Mouse (Mus musculus): ENCODE measurements around the gene Mindy3. TPM values are rescaled to one million over a fixed set of nuclear protein-coding genes. Genes with fewer than 3 reads are reported as not detected.
A peak's percentile ranks its signal among the peaks of the same experiment; 100 is the strongest.

Gene Mindy3
- polyA plus RNA-seq, 1 experiment from 2014 or later, result 41.2 TPM

DNA sequence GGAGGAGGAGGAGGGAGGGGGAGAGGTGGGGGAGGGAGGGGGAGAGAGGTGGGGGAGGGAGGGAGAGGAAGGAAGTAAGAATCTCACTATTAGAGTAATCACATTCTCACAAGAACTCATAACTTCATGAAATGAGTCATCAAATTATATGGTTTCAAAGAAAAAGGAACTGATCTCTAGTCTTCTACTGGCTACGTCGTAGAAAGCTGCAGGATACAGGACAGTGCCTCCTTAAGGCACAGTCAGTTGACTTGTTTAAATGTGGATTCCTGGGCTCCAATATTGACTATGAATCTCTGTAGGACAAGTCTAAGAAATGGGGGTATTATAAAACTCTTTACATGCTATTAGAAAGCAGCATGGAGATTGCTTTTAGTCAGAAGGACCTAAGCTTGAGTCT, 12.5 kb downstream of the Mindy3 start:
- no peak overlapping the region for H3K4me3 ChIP-seq
- H3K27ac ChIP-seq (replicated peaks), result no peak overlapping the region
- WGBS, result 92% methylated on average over 2 of the region's 2 CpGs
- H3K4me2 ChIP-seq (replicated peaks), result no peak overlapping the region
- ATAC-seq (replicated peaks), result no peak
- no peak overlapping the region for H3K9ac ChIP-seq (replicated peaks)
- H3K27me3 ChIP-seq, result no peaks in the 10 kb centered on the region
- H3K9me3 ChIP-seq, result no peaks in the 10 kb centered on the region
- no peaks in the 10 kb centered on the region for H3K36me3 ChIP-seq
- no peaks in the 10 kb centered on the region for H3K4me1 ChIP-seq

DNA sequence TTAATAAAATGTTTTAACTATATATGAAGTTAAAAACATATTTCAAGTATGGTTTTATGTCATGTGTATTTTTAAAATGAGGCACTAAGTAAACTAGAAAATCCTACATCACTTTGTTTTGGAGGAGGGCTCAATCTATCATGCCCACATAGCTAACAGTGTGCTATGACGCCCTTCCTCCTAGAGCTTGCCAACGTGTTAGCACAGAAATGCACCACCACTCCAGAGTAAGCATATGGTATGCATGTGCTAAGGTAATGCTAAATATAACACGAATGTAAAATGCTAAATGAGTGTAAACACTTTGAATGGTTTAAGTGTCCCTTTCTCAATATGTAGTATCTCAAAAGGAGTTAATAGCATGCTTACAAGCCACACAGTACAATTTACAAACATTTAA, 16.8 kb downstream of the Mindy3 start:
- Histone ChIP-seq H3K9me3 (no peaks in the 10 kb centered on the region), H3K9ac (replicated peaks) (no peak overlapping the region), H3K4me1 (no peaks in the 10 kb centered on the region), H3K4me2 (replicated peaks) (no peak overlapping the region), H3K27ac (replicated peaks) (no peak overlapping the region), H3K4me3 (no peak overlapping the region), H3K27me3 (no peaks in the 10 kb centered on the region), H3K36me3 (no peaks in the 10 kb centered on the region)
- WGBS, result 68% methylated on average over 3 of the region's 3 CpGs
- peak; percentile 69; the same call in 1 of the 2 replicates for ATAC-seq (replicated peaks)

DNA sequence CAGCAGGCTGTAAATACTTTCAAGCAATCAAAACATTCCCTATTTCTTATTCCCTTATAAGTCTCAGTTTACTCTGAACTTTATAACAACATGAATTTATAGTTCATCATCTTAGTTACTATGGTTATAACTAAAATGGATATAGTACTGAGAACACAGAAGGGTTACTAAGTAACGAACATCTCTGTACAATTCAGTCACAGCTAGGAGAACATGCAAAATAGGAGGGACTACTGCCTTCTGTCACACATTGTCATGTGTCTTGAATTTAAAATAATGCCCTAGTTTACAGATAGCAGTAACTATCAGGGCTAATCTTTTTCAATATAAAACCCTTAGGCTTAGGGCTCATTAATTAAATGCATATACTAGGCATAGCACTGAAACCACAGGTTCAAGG, 18.1 kb downstream of the Mindy3 start:
- H3K36me3 ChIP-seq, result no peaks in the 10 kb centered on the region
- no peak overlapping the region for H3K9ac ChIP-seq (replicated peaks)
- no peak overlapping the region for H3K27ac ChIP-seq (replicated peaks)
- no peaks in the 10 kb centered on the region for H3K4me1 ChIP-seq
- no peak overlapping the region for H3K4me2 ChIP-seq (replicated peaks)
- no peak; the same call in 1 of the 2 replicates for ATAC-seq (replicated peaks)
- H3K4me3 ChIP-seq, result no peak overlapping the region
- no peaks in the 10 kb centered on the region for H3K9me3 ChIP-seq
- 59% methylated on average over 1 of the region's 1 CpGs for WGBS
- no peaks in the 10 kb centered on the region for H3K27me3 ChIP-seq

DNA sequence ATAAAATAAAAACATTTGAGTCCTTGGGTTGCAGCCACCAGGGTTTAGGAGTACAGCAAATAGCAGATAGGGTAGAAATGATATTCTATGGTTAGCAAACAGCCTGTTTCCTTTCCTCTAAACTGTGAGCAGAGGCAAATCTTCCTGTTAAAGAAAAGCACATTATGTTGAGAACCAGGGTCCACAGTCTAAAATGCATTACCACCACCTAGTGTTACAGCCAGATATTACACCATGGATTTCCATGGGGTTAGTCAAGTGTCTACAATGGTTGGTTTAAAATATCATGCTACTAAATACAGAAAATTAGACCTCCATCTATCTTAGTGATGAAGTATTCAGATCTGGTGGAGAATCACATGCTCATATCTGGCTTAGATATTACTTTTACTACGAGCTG, 30.2 kb downstream of the Mindy3 start:
- H3K9ac ChIP-seq (replicated peaks), result no peak overlapping the region
- 51% methylated on average over 1 of the region's 1 CpGs for WGBS
- H3K27me3 ChIP-seq, result no peaks in the 10 kb centered on the region
- H3K4me1 ChIP-seq, result 0 out of 2 replicates have a peak, but pooled peaks cover 6% of the 10 kb centered on the region
- no peak overlapping the region for H3K27ac ChIP-seq (replicated peaks)
- no peaks in the 10 kb centered on the region for H3K9me3 ChIP-seq
- no peak overlapping the region for H3K4me2 ChIP-seq (replicated peaks)
- ATAC-seq (replicated peaks), result peak; percentile 84
- no peak overlapping the region for H3K4me3 ChIP-seq
- 0 out of 2 replicates have a peak, but pooled peaks cover 3% of the 10 kb centered on the region for H3K36me3 ChIP-seq

DNA sequence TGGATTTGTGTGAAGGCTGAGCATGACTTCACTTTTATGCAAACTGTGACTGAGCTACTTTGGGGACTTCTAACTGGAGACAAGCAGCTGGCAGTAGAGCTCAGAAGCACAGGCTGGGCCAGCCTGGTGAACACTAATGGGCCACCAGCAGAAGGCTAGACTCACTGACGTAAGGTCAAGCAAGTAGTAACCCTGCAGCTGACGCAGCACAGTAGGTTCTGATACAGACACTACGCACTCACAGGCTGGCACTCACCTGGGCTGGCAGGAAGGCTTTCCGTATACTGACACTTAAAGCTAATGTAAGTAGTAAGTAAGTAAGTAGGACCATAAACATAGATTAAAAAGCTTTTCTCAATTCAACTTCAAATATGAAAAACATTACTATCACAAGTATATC, 30.7 kb downstream of the Mindy3 start:
- no peak for ATAC-seq (replicated peaks)

DNA sequence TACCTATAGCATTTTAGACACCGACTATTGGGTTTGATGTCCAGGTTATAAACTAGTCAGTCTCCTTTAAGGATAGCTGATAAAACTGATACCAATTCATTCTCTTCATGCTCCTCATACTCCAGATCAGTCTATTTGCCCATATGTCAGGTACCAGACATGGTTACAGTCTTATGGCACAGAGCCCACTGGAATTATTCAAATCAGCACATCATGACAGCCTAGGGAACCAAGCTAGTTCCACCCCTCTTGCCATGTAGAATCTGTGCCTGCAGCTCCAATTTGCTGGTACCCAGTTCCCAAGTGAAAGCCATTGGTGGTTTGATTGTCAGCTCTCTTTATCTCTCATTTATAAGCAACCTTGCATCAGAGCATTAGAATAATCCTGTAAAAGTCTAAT, 34.9 kb downstream of the Mindy3 start:
- Histone ChIP-seq H3K4me3 (no peak overlapping the region), H3K4me1 (peaks cover 11% of the 10 kb centered on the region; the same call in 1 of the 2 replicates), H3K36me3 (0 out of 2 replicates have a peak, but pooled peaks cover 3% of the 10 kb centered on the region), H3K9ac (replicated peaks) (no peak overlapping the region), H3K9me3 (no peaks in the 10 kb centered on the region), H3K27me3 (no peaks in the 10 kb centered on the region), H3K27ac (replicated peaks) (0 out of 2 replicates have a peak overlapping the region, but pooled peaks have one; percentile 27), H3K4me2 (replicated peaks) (no peak overlapping the region)
- WGBS, result 88% methylated on average over 1 of the region's 1 CpGs
- ATAC-seq (replicated peaks), result peak; percentile 85

More for the DNA sequence above, 30.7 kb downstream of the Mindy3 start:
- H3K4me1 ChIP-seq, result 0 out of 2 replicates have a peak, but pooled peaks cover 6% of the 10 kb centered on the region
- no peak overlapping the region for H3K4me3 ChIP-seq
- no peak overlapping the region for H3K27ac ChIP-seq (replicated peaks)
- no peaks in the 10 kb centered on the region for H3K27me3 ChIP-seq
- H3K36me3 ChIP-seq, result 0 out of 2 replicates have a peak, but pooled peaks cover 3% of the 10 kb centered on the region
- no peak overlapping the region for H3K4me2 ChIP-seq (replicated peaks)
- H3K9ac ChIP-seq (replicated peaks), result no peak overlapping the region
- no peaks in the 10 kb centered on the region for H3K9me3 ChIP-seq
- 92% methylated on average over 4 of the region's 4 CpGs for WGBS

DNA sequence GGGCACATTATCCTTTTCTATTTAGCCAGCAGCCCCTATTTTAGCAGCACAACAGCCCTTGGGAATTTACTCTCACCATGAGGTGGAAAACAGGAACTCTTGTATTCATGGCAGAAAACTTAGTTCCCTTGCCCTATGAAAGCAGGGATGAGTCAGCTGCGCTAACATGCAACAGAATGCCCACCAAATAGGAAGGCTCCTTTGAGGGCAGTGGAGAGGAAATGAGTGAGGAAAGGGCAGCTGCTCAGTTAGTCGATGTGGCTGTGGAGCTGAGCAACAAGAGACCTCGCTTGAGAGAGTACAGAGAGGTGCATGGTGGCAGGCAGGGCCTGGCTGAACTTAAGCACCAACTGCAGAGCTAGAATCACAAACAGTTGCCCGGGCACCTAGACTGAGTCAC, 36.6 kb downstream of the Mindy3 start:
- Histone ChIP-seq H3K27ac (replicated peaks) (no peak overlapping the region), H3K36me3 (peaks cover 6% of the 10 kb centered on the region; the same call in 1 of the 2 replicates), H3K27me3 (no peaks in the 10 kb centered on the region), H3K4me1 (peaks cover 11% of the 10 kb centered on the region; the same call in 1 of the 2 replicates), H3K9me3 (no peaks in the 10 kb centered on the region), H3K9ac (replicated peaks) (no peak overlapping the region), H3K4me3 (no peak overlapping the region), H3K4me2 (replicated peaks) (no peak overlapping the region)
- 79% methylated on average over 4 of the region's 4 CpGs for WGBS
- ATAC-seq (replicated peaks), result no peak

DNA sequence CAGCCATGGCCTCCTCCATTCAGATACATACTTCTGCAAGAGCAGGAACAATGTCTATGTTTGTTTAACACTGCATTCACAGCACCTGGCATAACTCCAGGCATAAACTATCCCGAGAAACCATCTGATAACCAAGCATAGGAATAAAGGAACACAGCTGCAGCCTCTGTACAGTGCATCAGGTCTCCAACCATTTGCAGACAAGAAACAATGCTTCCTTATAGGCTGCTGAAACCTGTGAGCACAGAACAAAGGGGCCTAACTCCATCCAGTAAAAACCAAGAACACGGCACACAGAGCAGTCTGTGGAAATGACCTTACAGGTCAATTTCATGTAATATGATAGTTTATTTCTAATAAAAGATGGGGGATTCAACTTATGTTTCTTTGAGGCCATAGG, 39.0 kb downstream of the Mindy3 start:
- Histone ChIP-seq H3K27me3 (no peaks in the 10 kb centered on the region), H3K27ac (replicated peaks) (no peak overlapping the region), H3K4me2 (replicated peaks) (no peak overlapping the region), H3K4me3 (no peak overlapping the region), H3K9ac (replicated peaks) (no peak overlapping the region), H3K4me1 (peaks cover 11% of the 10 kb centered on the region; the same call in 1 of the 2 replicates), H3K36me3 (peaks cover 6% of the 10 kb centered on the region; the same call in 1 of the 2 replicates), H3K9me3 (no peaks in the 10 kb centered on the region)
- 33% methylated on average over 2 of the region's 2 CpGs for WGBS
- ATAC-seq (replicated peaks), result no peak

DNA sequence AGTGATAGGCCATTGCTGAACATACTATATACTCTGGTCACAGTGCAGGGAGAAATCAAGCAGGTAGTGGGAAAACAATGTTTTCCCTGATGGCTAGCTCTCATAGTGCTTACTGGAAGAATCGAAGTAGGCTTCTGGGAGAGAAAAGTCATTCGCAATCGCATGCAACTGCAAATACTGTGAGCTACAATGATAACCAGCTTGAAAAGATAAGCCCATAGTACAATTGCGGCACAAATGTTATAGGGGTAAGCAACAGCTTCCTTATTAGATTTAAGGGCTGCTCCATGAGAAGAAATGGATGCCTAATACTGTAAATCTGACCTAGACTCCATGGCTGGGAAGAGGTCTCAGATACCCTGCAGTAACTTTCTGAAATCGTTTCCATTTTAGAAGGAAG, 40.7 kb downstream of the Mindy3 start:
- Histone ChIP-seq H3K4me3 (no peak overlapping the region), H3K9me3 (no peaks in the 10 kb centered on the region), H3K27me3 (no peaks in the 10 kb centered on the region), H3K27ac (replicated peaks) (no peak overlapping the region), H3K4me2 (replicated peaks) (no peak overlapping the region), H3K4me1 (peaks cover 5% of the 10 kb centered on the region; the same call in 1 of the 2 replicates), H3K36me3 (peaks cover 2% of the 10 kb centered on the region; the same call in 1 of the 2 replicates), H3K9ac (replicated peaks) (no peak overlapping the region)
- ATAC-seq (replicated peaks), result no peak
- WGBS, result 97% methylated on average over 5 of the region's 5 CpGs

DNA sequence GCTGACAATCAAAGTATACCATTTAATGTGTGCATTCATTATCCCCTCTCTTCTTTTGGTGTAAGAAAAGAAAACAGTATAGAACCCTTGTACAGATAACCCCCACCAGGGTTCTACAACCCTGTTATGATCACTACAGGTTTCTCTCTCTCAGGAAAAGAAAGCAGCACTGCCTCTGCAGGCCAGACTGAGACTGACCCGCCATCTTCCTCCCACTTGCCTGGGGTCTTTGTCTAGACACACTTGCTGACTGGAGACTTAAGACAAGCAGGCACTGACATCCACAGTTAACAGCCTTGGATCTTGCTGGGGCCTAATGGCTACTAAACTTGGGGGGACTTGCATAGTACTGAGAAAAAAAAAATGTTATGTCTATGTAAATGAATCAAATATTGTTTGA, 42.2 kb downstream of the Mindy3 start:
- no peak overlapping the region for H3K9ac ChIP-seq (replicated peaks)
- no peak overlapping the region for H3K27ac ChIP-seq (replicated peaks)
- ATAC-seq (replicated peaks), result no peak
- H3K4me2 ChIP-seq (replicated peaks), result no peak overlapping the region
- H3K4me3 ChIP-seq, result no peak overlapping the region
- 17% methylated on average over 1 of the region's 1 CpGs for WGBS
- H3K36me3 ChIP-seq, result peaks cover 2% of the 10 kb centered on the region; the same call in 1 of the 2 replicates
- H3K9me3 ChIP-seq, result no peaks in the 10 kb centered on the region
- H3K4me1 ChIP-seq, result peaks cover 5% of the 10 kb centered on the region; the same call in 1 of the 2 replicates
- H3K27me3 ChIP-seq, result no peaks in the 10 kb centered on the region

DNA sequence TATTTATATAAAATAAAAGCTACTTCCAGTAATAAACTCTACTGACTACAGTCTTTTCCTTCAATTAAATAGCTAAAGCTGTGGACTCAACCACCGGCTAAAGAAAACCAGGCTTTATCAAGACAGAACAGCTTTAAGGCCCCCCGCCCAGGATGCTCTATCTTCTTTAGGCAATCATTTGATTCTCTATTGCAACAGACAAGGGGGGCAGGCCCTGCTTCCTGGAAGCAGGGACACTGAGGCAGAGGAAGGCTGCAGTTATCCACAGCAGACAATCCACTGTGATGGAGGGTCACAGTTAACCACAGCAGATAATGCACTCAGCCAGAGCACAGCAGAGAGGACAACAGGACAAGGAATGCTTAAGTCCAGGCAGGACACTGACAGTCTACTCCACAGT, 46.4 kb downstream of the Mindy3 start:
- H3K9ac ChIP-seq (replicated peaks), result no peak overlapping the region
- H3K4me1 ChIP-seq, result no peaks in the 10 kb centered on the region
- no peak overlapping the region for H3K4me3 ChIP-seq
- H3K4me2 ChIP-seq (replicated peaks), result no peak overlapping the region
- 87% methylated on average over 2 of the region's 2 CpGs for WGBS
- no peak for ATAC-seq (replicated peaks)
- no peaks in the 10 kb centered on the region for H3K27me3 ChIP-seq
- H3K9me3 ChIP-seq, result no peaks in the 10 kb centered on the region
- no peaks in the 10 kb centered on the region for H3K36me3 ChIP-seq
- H3K27ac ChIP-seq (replicated peaks), result no peak overlapping the region

DNA sequence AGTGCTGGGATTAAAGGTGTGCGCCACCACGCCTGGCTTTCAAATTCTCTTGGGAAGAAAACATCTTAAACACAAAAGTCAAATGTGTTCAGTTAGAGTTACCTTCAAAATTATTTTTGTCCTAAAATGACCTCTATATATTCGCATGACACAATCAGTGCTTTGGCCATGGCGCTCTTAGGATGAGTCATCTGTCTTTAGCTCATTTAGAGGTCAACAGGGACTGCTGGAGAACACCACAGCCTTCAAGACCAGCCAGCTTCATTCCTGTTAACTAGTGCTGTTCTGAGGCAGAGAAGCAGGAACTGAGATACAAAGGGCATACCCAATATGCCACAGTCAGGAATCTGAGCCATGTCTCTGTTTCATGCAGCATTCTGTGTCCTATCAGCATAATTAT, 47.9 kb downstream of the Mindy3 start:
- Histone ChIP-seq H3K36me3 (no peaks in the 10 kb centered on the region), H3K9ac (replicated peaks) (no peak overlapping the region), H3K4me2 (replicated peaks) (no peak overlapping the region), H3K4me1 (no peaks in the 10 kb centered on the region), H3K4me3 (no peak overlapping the region), H3K9me3 (no peaks in the 10 kb centered on the region), H3K27ac (replicated peaks) (no peak overlapping the region), H3K27me3 (no peaks in the 10 kb centered on the region)
- 96% methylated on average over 4 of the region's 4 CpGs for WGBS
- ATAC-seq (replicated peaks), result no peak

DNA sequence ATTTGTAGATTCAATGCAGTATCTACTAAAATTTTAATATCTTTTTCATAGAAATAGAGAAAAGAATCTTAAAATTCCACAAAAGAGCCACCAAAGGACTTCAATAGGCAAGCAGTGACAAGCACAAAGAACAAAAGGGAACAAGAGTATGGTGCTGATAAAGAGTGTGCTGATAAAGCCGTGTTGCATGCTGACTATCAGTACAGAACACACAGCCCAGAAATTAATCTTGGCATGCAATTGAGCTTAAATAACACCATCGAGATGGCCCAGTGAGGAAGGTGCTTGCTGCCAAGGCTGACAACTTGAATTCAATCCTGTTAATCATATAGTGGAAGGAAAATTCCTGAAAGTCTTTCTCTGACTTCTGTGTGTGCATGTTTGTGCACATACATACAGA, 50.8 kb downstream of the Mindy3 start:
- Histone ChIP-seq H3K4me1 (no peaks in the 10 kb centered on the region), H3K27me3 (no peaks in the 10 kb centered on the region), H3K4me3 (no peak overlapping the region), H3K27ac (replicated peaks) (no peak overlapping the region), H3K4me2 (replicated peaks) (no peak overlapping the region), H3K9me3 (no peaks in the 10 kb centered on the region), H3K9ac (replicated peaks) (no peak overlapping the region), H3K36me3 (no peaks in the 10 kb centered on the region)
- WGBS, result 60% methylated on average over 2 of the region's 2 CpGs
- no peak for ATAC-seq (replicated peaks)

Measured in forebrain, embryonic 15.5 days (tissue).